Mouse (Mus musculus): ENCODE measurements around the gene Cdk14. TPM values are rescaled to one million over a fixed set of nuclear protein-coding genes. Genes with fewer than 3 reads are reported as not detected.
"Not testable (repeated sequence)": the region's sequence is repeated elsewhere in the genome, so short reads cannot be mapped to it uniquely, and the experiment has no call there.

Cdk14 gene
- polyA plus RNA-seq, 1 experiment = 6.9 TPM

DNA sequence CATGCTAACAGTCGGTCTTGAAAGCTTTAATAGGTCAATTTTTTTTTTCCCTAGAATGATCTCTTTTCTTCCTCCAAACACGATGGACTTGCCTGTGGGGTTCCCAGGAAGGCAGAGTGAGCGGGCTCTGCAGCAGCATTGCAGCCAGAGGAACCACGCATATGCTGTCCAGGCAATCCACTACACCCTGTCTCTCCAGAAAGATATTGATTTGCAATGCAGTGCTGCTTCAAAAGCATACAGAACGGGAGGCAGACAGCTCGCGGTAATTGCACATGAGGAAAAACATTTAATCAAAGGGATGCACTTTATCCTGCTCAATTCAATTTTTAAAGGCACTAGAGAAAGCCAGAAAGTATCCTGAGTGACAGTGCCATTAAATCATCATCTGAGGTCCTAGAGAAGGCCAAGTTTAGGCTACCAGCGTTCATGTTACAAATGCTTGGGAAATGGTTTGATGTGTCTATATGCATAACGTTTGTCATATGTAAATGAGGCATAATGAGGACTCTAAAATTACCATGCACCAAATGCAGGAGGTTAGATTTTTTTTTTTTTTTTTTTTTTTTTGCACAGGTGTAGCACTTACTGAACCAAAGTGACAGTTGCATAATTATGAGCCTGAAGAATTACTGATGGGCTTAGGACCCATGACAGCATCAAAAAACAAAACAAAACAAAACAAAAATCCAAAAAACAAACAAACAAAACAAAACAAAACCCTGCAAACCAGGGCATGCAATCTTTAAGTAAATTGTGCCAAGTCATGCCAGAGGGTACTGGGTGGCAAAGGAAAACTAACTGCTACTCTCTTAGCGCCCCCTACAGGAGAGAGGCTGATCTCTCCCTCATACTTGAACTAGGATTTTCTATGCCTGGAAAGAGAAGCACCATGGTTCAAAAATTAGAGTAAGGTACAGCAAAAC lies 154.0 kb downstream of the Cdk14 start:
- no peak for DNase-seq (ENCODE audit: low spot score)

- no peak for DNase-seq (ENCODE audit: low spot score)
These were observed 154.7 kb downstream of the Cdk14 start for GRCm38 (mm10) chr5:5265401-5265841.

GRCm38 (mm10) chr5:5264712-5265111 lies 155.4 kb downstream of the Cdk14 start:
- no peak for DNase-seq (ENCODE audit: low spot score)

DNA sequence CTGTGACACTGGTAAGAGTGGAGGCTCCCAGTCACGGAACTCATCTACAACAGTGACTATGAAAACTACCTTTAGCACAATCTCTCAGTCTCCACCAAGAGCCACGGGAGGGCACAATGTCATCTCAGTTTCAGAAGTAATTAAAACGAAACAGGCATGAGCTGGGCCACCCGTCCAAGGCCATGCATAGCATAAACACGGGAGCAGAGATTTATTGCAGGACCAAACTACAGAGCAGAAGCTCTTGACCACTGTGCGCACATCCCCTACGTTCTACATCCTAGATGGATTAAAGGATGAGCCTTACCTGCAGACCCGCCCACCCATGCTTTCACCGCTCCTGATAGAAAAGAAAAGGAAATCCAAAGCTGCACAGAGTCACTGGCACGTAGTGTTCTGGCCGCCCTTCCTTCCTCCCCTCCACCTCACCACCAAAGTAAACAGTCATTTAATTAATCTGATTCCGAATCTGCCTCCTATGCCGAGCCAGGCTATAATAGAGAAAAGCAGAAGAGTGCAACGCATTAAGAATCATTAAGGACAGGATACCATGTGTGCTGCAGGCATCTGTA lies 158.3 kb downstream of the Cdk14 start:
- DNase-seq (ENCODE audit: low spot score) = no peak

DNA sequence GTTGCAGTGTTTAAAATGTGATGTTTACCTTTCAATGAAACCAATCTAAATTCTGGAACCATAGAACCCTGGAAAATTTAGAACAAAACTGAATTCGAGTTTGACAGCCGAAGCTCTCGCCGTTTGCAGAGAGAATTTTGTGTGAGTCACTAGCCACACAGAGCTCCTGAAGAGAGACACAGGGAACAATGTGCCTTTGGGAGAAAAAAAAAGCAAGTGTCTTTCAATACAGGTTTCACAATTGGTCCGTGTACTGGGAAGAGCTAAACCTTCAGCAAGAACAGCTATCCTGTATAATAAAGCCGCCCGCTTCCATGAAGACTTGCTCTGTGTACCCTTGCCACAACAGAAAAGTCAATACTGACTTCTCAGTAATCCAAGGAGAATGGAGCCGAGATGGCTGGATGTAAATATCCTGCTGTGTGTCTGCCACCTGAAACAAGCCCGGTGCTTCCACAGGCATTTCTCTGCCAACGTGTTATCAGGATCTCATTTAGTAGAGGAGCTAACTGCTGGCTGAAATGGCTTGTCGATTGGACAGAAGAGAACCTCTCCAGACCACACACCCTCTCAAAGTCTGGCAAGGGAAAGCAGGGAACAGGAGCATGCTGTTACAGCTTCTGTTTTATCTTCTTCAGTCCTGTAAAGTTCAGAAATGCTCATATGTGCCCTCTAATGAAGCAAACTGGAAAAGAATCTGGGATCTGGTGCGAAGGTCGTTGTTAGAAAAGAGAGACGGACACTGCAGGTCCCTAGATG lies 159.0 kb downstream of the Cdk14 start:
- DNase-seq (ENCODE audit: low spot score) = no peak

DNA sequence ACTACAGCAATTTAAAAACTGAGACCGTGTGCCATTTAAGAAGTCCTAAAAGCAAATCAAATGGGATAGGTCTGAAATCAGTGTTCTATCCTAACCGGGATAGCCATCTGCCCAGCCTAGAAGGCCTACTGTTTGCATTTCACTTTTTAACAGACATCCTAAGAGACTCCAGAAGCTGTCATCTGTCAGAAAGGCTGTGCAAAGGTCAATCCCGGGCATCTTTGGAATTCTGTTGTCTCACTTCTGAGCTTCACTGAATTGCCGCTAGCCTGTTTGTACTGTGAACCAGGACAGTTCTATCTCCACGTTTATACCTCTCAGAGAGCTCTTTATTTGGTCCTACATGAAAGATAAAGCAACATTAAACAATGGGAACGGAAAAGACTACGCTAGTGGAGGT lies 159.8 kb downstream of the Cdk14 start:
- no peak for DNase-seq (ENCODE audit: low spot score)

GRCm38 (mm10) chr5:5254391-5254790 lies 165.7 kb downstream of the Cdk14 start:
- no peak for DNase-seq (ENCODE audit: low spot score)

DNA sequence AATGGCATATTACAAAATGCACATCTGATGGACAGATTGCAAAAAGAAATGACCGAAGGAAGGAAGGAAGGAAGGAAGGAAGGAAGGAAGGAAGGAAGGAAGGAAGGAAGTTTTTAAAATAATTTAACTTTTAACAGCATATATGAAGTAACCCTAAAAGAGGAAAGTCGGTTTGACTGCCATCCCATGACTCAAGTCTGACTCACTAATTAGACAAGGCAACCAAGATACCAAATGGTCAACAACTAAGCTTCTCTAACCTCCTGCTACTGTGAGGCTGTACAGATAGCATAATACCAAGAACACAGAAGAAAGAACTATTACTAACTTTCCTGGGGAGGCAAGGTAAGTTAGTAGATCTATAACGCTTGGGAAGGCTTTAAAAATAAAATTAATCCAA lies 166.9 kb downstream of the Cdk14 start:
- DNase-seq (ENCODE audit: low spot score) = no peak

DNA sequence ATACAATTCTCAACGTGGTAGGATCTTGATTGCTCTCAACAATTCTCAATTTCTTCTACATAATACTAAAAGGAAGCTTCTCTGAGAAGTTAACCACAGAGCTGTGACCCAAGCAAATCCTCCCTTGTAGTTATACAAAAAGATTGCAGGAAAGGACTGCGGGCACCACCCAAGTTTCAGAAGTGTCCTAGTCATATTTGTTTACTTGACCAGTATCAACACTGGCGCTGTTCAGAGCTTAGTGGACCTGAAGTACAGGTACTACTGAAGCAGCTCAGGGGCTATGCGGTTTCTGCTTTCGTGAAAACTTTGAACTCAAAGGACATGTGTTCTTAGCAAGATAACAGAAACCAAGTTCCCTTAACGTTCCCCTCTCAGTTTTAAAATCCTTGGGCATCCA lies 172.4 kb downstream of the Cdk14 start:
- DNase-seq (ENCODE audit: low spot score) = no peak

- DNase-seq (ENCODE audit: low spot score) = no peak
These were observed 173.5 kb downstream of the Cdk14 start for GRCm38 (mm10) chr5:5246534-5247175.

- DNase-seq (ENCODE audit: low spot score) = no peak
These were observed 174.9 kb downstream of the Cdk14 start for GRCm38 (mm10) chr5:5245182-5245581.

GRCm38 (mm10) chr5:5243648-5244047 lies 176.5 kb downstream of the Cdk14 start:
- no peak for DNase-seq (ENCODE audit: low spot score)

DNA sequence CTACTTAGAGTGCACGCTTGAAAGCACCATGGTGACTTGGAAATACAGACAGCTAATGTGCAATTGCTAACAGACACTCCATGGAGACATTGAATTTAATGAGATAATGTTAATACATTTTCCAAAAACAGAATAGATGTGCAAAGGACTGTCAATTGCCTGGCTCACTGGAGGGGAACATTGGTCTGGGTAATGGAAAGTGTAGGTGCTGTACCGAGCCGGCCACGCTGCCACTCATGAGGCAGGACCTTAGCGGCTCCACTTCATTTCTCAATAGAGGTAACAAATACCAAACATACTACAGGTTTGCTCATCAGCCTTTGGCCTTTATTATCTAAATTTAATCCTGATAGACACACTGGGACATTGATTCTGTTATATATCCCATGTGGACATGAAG lies 177.4 kb downstream of the Cdk14 start:
- no peak for DNase-seq (ENCODE audit: low spot score)

DNA sequence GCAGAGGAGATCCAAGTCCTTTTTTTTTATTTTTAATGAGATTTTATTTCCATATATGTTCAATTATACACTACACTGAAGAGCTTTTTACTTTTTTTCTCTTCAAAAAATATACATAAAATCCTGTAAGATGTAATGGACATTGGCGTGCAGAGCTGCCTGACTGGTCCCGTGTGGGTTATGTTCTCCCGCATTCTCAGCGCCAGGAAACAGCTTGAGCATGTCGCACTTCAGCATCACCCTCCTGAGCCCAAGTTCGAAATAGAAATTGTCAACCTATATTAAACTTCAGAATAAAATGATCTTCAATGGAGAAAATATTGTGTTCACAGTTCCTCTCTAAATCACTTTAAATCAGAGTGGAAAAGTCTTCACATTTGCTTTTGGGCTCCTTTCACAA lies 179.0 kb downstream of the Cdk14 start:
- DNase-seq (ENCODE audit: low spot score) = no peak

GRCm38 (mm10) chr5:5240121-5240520 lies 180.0 kb downstream of the Cdk14 start:
- DNase-seq (ENCODE audit: low spot score) = no peak

- DNase-seq (ENCODE audit: low spot score) = not testable (repeated sequence)
These were observed 185.2 kb downstream of the Cdk14 start for GRCm38 (mm10) chr5:5234935-5235334.

DNA sequence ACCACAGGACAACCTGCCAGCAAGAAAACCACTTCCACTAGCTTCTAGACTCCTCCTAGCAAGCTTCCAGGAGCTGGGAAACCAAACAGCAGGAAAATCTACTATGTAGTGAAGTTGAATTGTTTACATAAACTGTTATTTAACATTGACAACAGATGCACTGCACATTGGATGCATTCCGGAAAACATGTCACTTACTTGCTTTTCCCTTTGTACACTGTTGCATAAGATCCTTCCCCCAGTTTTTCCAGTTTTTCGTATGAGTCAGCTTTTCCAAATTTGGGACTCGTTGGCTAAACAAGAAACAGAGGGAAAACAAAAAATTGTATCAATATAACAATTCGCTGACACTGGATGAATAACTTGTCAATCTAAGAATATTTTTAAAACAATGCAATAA lies 193.1 kb downstream of the Cdk14 start:
- DNase-seq (ENCODE audit: low spot score) = no peak

DNA sequence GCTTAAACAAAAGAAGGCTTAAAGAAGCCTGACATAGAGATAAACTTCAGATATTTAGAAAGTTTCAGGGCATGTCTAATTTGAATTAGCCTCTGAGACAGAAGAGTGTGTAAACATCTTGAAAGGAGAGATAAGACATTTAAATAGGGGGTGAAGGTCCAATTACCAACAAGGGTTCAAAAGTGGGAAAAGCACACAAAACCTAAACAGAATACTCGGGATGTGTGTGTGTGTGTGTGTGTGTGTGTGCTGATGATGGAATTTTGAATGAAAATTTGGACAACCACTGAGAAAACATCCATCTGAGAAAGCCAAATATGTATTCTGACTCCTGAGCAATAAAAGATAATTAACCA lies 208.4 kb downstream of the Cdk14 start:
- no peak for DNase-seq (ENCODE audit: low spot score)

GRCm38 (mm10) chr5:5211034-5211779 lies 208.9 kb downstream of the Cdk14 start:
- DNase-seq (ENCODE audit: low spot score) = no peak

- DNase-seq (ENCODE audit: low spot score) = no peak
These were observed 212.1 kb downstream of the Cdk14 start for GRCm38 (mm10) chr5:5208016-5208415.

- DNase-seq (ENCODE audit: low spot score) = no peak
These were observed 214.1 kb downstream of the Cdk14 start for GRCm38 (mm10) chr5:5206012-5206411.

All from urinary bladder, adult 2 months (tissue).